Mouse (Mus musculus) megakaryocyte, embryonic 14.5 days (primary cell): Measurements from ENCODE around the gene Plekha5.

ENCODE experiments used
- FLI1 ChIP-seq: IDR thresholded peaks from 2 replicates; pipeline ENCODE4 v1.6.1; 2012; ENCODE audit warnings: low read length, inconsistent platforms, mixed read lengths
- GATA1 ChIP-seq: IDR thresholded peaks from 3 replicates; pipeline ENCODE4 v1.6.1; 2012; ENCODE audit warnings: mixed read lengths, low read length, inconsistent platforms, borderline replicate concordance

- TF ChIP-seq GATA1, result no peak
- TF ChIP-seq FLI1, result no peak
These were observed 153.9 kb downstream of the Plekha5 start for GRCm38 (mm10) chr6:140577822-140578170.
